Mouse (Mus musculus) neural tube, embryonic 15.5 days (tissue): ENCODE measurements around the gene Efl1. TPM values are rescaled to one million over a fixed set of nuclear protein-coding genes. Genes with fewer than 3 reads are reported as not detected.

ENCODE experiments used
- ATAC-seq: fragments of 200-750 bp; cut with Nextera tagmentation; 2 replicates; pipeline ENCODE4 v1.8.0; 2017; ENCODE audit warnings: mild to moderate bottlenecking, moderate TSS enrichment, moderate library complexity; ENCODE audit not compliant: low FRiP score
- H3K27ac ChIP-seq: fragments of 300-500 bp; sonication (generic); replicated peaks from 2 replicates; pipeline ENCODE4 v1.5.1; 2015; ENCODE audit warnings: mild to moderate bottlenecking, inconsistent platforms
- H3K27me3 ChIP-seq: fragments of 300-500 bp; sonication (generic); replicated peaks from 2 replicates; pipeline ENCODE4 v1.6.1; 2015; ENCODE audit warnings: inconsistent platforms
- H3K36me3 ChIP-seq: fragments of 300-500 bp; sonication (generic); 2 replicates; pipeline ENCODE4 v1.6.1; 2015; ENCODE audit warnings: inconsistent platforms
- H3K4me1 ChIP-seq: fragments of 300-500 bp; sonication (generic); 2 replicates; pipeline ENCODE4 v1.6.1; 2015; ENCODE audit warnings: inconsistent platforms
- H3K4me2 ChIP-seq: fragments of 300-500 bp; sonication (generic); 2 replicates; pipeline ENCODE4 v1.6.1; 2015; ENCODE audit warnings: inconsistent platforms, mild to moderate bottlenecking, moderate library complexity
- H3K4me3 ChIP-seq: fragments of 300-500 bp; sonication (generic); replicated peaks from 2 replicates; pipeline ENCODE4 v1.5.1; 2015; ENCODE audit warnings: mild to moderate bottlenecking, inconsistent platforms
- H3K9ac ChIP-seq: fragments of 300-500 bp; sonication (generic); replicated peaks from 2 replicates; pipeline ENCODE4 v1.6.1; 2015; ENCODE audit warnings: mild to moderate bottlenecking, inconsistent platforms
- H3K9me3 ChIP-seq: fragments of 300-500 bp; sonication (generic); replicated peaks from 2 replicates; pipeline ENCODE4 v1.6.1; 2016; ENCODE audit warnings: inconsistent platforms
- WGBS: fragments of 180-500 bp; shearing (Covaris S2); methylation state at CpG from one replicate; pipeline ENCODE4 v1.1.7; 2015; ENCODE audit warnings: mixed read lengths; 5-methylcytosine and 5-hydroxymethylcytosine counted together
- polyA plus RNA-seq: library from polyadenylated mRNA; unstranded; fragments of >200 nt; fragmentation: Nextera tagmentation; extraction: Ambion mirVana; gene quantifications from 2 replicates; pipeline ENCODE4 v1.2.1, GENCODE M21; 2015

Efl1 gene
- polyA plus RNA-seq, 1 experiment from 2014 or later, result 21.1 TPM

DNA sequence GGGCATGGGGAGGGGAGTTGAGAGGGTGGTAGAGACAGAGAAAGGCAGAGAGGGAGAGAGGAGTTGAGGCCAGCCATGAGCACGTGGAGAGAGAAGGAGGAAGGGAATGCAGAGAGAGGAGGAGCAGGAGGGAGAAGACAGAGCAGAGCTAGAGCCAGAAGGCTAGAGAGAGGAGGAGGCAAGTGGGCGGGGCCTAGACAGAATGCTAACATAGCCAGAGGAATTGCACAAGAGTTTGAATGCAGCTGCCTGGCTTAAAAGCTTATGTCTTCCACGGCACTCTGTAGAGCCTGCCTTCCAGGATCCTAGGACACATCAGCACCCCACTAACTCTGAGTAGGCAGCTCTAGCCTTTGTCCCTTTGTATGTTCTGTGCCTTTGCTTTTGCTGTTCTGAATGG, 40.3 kb downstream of the Efl1 start:
- Histone ChIP-seq H3K9me3 (no peaks in the 10 kb centered on the region), H3K36me3 (peaks cover 48% of the 10 kb centered on the region), H3K9ac (no peak overlapping the region), H3K27me3 (no peaks in the 10 kb centered on the region), H3K27ac (no peak overlapping the region), H3K4me2 (no peak overlapping the region), H3K4me1 (no peaks in the 10 kb centered on the region), H3K4me3 (no peak overlapping the region)
- ATAC-seq, result peak; percentile 61; the same call in 1 of the 2 replicates
- 44% methylated on average over 3 of the region's 3 CpGs for WGBS

DNA sequence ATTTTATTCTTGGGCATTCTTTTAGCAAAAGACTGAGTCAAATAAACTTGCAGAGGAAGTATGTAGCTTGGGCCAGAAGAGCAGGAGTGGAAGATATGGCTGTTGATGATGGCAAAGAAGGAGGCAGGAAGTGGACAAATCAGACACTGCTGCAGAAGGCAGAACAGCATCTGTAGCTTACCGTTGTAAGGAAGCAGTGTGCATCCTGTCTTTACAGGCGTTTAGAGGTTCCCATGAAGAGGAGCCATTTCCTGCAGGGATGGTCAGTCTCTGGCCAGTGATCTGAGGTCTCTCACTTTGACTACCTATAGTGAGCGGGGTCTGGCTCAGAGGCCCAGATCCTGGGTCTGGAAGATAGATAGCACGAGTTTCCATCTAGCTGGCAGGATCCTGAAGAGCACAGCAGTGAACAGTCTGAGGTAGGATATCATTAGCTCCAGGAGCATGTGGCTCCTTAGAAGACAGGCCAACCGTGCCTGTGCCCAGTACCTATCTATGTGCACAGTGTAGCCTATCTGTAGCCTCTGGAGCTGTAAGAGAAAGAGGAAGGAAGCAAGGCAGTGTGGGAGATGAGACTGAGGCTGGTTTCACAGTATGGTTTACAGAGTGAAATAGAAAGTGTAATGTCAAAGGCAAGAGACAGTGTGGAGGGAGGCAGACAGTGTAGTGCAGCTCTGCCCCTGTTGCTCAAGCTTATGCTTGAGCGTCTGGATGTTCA, 42.8 kb downstream of the Efl1 start:
- Histone ChIP-seq H3K4me1 (no peaks in the 10 kb centered on the region), H3K36me3 (peaks cover 51% of the 10 kb centered on the region), H3K4me3 (no peak overlapping the region), H3K4me2 (no peak overlapping the region), H3K9ac (no peak overlapping the region), H3K27me3 (no peaks in the 10 kb centered on the region), H3K9me3 (no peaks in the 10 kb centered on the region), H3K27ac (no peak overlapping the region)
- ATAC-seq, result no peak
- WGBS, result 87% methylated on average over 6 of the region's 6 CpGs

DNA sequence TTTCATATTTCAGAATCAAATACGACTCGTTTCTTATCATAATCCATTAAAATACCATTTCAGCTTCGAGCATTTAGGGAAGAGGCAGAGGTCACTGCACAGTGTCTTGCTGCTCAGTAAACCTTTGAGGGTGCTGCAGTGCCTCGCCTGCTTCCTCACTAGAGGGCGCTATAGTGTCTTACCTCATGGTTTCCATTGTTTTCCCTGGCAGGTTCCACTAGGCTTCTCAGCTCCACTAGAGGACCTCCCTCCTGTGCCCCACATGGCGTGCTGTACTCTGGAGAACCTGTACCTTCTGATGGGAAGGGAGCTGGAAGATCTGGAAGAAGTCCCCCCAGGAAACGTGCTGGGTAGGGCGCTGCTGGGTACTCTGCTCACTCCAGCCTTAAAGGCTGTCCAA, 49.3 kb downstream of the Efl1 start:
- Histone ChIP-seq H3K4me2 (no peak overlapping the region), H3K9me3 (no peaks in the 10 kb centered on the region), H3K4me3 (no peak overlapping the region), H3K27me3 (no peaks in the 10 kb centered on the region), H3K4me1 (no peaks in the 10 kb centered on the region), H3K27ac (no peak overlapping the region), H3K9ac (no peak overlapping the region), H3K36me3 (peaks cover 43% of the 10 kb centered on the region)
- WGBS, result 80% methylated on average over 8 of the region's 8 CpGs
- no peak for ATAC-seq

DNA sequence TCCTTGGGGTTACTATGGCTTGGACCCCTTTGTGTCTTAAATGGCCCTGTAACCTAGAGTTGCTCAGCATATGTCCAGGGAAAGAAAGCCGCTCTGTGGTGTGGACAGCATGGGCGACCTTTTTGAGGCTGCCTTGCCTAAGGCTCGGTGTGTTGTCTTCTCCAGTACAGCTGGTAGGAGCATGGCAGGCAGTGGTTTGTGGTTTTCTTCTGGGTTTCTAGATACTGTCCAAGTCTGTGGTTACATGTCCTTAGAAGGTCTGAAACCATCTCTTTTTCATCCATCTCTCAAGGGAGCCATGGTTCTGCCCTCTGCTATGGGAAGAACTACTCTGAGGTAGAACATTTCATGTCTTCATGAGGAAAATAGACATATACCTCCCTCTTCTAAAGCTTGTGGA, 50.6 kb downstream of the Efl1 start:
- Histone ChIP-seq H3K27ac (no peak overlapping the region), H3K36me3 (peaks cover 30% of the 10 kb centered on the region), H3K4me3 (no peak overlapping the region)

DNA sequence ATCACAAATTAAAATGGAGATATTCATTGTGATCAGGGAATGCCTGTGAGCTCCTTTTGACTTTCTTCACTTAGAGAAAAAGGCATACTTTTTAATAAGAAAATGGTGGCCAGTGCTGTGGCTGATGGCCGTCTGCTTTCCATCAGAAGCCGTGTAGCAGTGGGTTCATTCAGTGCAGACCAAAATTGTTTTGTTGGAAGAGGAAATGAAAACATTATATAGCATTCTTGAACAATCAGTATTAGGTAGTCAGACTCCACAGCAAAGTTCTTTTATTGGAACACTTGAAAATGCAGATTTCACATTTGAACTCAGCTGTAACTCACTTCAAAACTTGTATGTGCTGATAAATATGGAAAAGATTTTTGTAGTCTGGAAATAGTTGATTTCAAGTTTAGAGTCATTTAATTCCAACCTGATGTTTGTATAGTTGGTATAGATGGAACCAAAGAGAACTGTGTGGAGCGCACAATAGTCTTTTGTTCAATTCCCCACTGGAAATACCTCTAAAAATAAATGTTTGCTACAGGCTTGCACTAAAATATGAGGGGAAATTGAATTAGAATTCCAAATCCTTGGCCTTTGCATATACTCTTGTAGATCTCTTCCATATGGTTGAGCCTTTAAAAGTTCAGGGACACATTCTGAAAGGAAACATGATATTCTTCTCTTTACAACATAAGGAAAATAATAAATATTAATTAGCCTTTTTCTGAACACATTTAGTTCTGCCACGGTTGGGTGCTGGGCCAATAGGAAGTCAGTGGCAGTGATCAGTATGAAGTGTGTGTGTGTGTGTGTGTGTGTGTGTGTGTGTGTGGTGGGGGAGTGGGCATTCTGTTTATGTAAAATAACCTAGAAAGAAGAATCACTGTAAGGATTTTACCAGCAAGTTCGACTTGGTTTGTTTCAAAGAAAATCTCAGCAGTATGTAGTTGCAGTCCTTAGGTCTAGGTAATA, 54.2 kb downstream of the Efl1 start:
- H3K36me3 ChIP-seq, result peaks cover 12% of the 10 kb centered on the region
- H3K4me1 ChIP-seq, result no peaks in the 10 kb centered on the region
- no peak overlapping the region for H3K4me2 ChIP-seq
- H3K9ac ChIP-seq, result no peak overlapping the region
- 77% methylated on average over 5 of the region's 5 CpGs for WGBS
- no peak overlapping the region for H3K27ac ChIP-seq
- H3K27me3 ChIP-seq, result no peaks in the 10 kb centered on the region
- H3K4me3 ChIP-seq, result no peak overlapping the region
- ATAC-seq, result no peak
- H3K9me3 ChIP-seq, result no peaks in the 10 kb centered on the region

More for the DNA sequence above, 50.6 kb downstream of the Efl1 start:
- no peak overlapping the region for H3K9ac ChIP-seq
- ATAC-seq, result no peak
- no peak overlapping the region for H3K4me2 ChIP-seq
- H3K4me1 ChIP-seq, result no peaks in the 10 kb centered on the region
- no peaks in the 10 kb centered on the region for H3K27me3 ChIP-seq
- H3K9me3 ChIP-seq, result no peaks in the 10 kb centered on the region
- 92% methylated on average over 3 of the region's 3 CpGs for WGBS

DNA sequence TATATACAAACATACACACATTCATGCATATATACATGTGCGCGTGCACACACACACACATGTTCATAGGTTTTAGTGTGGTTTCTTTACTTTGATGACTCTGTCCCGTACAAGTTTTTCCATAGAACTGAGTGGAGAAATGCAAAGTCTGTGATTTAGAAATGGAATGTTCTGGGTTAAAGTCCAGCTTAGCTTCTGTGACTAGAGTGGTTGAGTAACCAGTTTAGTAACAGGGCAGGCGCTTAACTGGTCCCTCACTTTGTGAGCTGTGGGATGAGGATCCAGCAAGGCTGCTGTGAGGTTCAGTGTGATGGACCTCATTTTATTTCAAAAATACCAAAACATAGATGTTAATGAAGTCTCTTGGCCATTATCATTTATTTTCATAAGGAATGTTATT, 60.8 kb downstream of the Efl1 start:
- Histone ChIP-seq H3K27me3 (no peaks in the 10 kb centered on the region), H3K9me3 (no peaks in the 10 kb centered on the region), H3K4me3 (no peak overlapping the region), H3K4me2 (no peak overlapping the region), H3K4me1 (no peaks in the 10 kb centered on the region), H3K36me3 (no peaks in the 10 kb centered on the region; the same call in 1 of the 2 replicates), H3K9ac (no peak overlapping the region), H3K27ac (no peak overlapping the region)
- ATAC-seq, result no peak
- 99% methylated on average over 4 of the region's 4 CpGs for WGBS

DNA sequence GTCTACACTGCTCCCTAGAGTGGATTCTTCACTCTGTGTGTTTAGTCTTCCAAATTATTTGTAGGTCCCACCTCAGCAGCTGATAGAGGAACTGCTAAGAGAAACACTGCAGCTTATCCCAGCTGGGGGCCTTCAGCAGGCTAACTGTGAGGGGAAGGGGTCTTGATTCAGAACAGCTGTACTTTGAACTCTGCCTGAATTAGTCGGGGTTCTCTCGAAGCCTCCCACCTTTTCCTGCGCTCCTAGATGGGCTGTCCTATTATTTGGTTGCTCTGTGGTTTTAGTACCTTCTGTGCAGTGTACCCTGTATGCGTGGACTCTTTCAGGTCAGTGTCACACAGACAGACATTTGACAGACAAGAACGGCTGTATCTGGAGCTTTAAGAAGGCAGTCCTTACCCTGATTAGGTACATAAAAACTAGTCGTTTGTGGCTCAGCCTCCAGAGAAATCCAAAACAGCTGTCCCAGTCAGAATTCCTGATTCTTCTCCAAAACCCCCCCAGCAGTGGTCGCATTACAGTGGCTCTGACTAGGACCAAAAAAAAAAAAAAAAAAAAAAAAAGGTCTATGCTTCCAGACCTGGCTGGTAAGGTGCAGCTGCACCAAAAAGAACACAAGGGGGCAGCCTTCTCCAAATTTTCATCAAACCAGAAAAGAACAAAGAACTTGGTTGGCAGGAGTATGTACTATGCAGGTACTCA, 66.9 kb downstream of the Efl1 start:
- Histone ChIP-seq H3K4me3 (no peak overlapping the region), H3K36me3 (no peaks in the 10 kb centered on the region), H3K27me3 (no peaks in the 10 kb centered on the region), H3K27ac (peak overlapping the region; percentile 78), H3K9me3 (no peaks in the 10 kb centered on the region), H3K4me2 (peak overlapping the region; percentile 31), H3K4me1 (peaks cover 22% of the 10 kb centered on the region), H3K9ac (0 out of 2 replicates have a peak overlapping the region, but pooled peaks have one; percentile 23)
- ATAC-seq, result peak; percentile 91
- 37% methylated on average over 7 of the region's 7 CpGs for WGBS

DNA sequence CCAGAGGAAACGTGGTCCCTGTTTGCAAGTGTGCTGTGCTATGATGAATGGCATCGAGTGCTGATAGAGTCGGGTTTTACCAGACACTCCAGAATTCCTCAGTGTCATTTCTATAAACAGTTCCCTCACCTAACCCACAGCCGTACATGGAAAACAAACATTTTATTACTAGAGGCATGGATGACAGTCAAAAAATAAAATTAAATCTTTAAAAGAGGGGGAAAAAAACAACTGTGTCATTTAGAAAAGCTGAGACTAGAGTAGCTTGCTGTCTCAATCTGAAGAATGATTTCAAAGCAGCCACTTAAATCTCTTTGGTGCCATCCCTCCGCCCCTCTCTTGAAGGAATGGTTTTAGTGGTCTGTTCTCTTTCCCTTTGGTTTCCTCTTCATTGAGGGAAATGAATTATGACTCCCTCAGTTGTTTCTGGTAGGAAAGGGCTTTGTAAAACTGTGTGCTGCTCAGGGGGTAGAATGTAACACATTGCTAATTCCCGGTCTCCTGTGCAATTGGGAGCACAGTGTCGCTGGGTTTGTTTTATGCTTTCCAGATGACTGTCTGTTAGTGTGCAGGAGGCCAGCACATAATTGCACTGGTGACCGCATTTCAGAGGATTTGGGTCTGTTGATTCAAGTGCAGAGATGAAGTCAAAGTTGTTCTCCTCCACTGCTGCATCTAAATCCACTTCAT, 67.6 kb downstream of the Efl1 start:
- peaks cover 22% of the 10 kb centered on the region for H3K4me1 ChIP-seq
- peak overlapping the region; percentile 31 for H3K4me2 ChIP-seq
- WGBS, result 10% methylated on average over 8 of the region's 8 CpGs

DNA sequence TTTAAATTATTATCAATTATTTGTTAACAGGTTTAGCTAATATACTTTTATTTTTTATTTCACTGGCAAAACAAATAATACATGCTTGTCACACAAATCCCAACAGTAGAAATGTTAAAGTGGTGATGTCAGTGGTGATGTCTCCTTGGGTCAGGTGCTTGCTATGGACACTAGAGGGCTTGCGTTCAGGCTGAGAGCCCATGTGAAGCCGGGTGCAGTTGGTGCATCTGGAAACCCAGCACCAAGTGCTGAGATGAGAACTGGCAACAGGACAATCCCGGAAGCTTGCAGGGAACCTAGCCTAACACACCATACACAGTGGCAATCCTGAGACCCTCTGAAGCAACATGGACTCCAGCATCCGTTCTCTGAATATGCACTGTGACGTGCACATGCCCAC, 70.9 kb downstream of the Efl1 start:
- no peak overlapping the region for H3K4me2 ChIP-seq
- no peak overlapping the region for H3K27ac ChIP-seq
- no peaks in the 10 kb centered on the region for H3K27me3 ChIP-seq
- H3K9ac ChIP-seq, result no peak overlapping the region
- no peaks in the 10 kb centered on the region for H3K36me3 ChIP-seq
- 0 out of 2 replicates have a peak, but pooled peaks have one; percentile 13 for ATAC-seq
- H3K4me3 ChIP-seq, result no peak overlapping the region
- WGBS, result 65% methylated on average over 5 of the region's 5 CpGs
- H3K4me1 ChIP-seq, result peaks cover 22% of the 10 kb centered on the region
- no peaks in the 10 kb centered on the region for H3K9me3 ChIP-seq

More for the DNA sequence above, 67.6 kb downstream of the Efl1 start:
- Histone ChIP-seq H3K27me3 (no peaks in the 10 kb centered on the region), H3K27ac (peak overlapping the region; percentile 78), H3K9ac (peak overlapping the region; percentile 26; the same call in 1 of the 2 replicates), H3K9me3 (no peaks in the 10 kb centered on the region), H3K36me3 (no peaks in the 10 kb centered on the region), H3K4me3 (no peak overlapping the region)
- ATAC-seq, result peak; percentile 61

DNA sequence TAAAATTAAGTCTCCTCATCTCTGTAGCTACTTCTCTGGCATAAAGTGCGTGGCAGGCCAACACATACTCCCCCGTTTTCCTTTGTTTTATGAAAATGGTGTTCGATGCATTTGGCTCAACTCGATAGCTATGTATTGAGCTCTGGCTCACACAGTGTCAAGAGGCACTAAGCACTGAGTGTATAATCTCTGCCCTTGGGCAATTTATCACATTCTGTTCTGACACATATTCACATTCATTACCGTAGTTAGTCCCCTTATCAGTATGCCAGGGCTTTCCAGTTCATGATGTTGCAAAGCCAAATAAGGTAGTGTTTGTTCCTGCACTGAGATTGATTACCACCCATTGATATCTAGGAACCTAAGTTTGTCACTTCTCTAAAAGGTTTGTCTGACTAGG, 71.3 kb downstream of the Efl1 start:
- WGBS, result 65% methylated on average over 5 of the region's 5 CpGs
- Histone ChIP-seq H3K4me1 (peaks cover 22% of the 10 kb centered on the region), H3K27ac (no peak overlapping the region), H3K36me3 (no peaks in the 10 kb centered on the region), H3K9me3 (no peaks in the 10 kb centered on the region), H3K9ac (no peak overlapping the region), H3K4me2 (no peak overlapping the region), H3K4me3 (no peak overlapping the region), H3K27me3 (no peaks in the 10 kb centered on the region)
- no peak for ATAC-seq

DNA sequence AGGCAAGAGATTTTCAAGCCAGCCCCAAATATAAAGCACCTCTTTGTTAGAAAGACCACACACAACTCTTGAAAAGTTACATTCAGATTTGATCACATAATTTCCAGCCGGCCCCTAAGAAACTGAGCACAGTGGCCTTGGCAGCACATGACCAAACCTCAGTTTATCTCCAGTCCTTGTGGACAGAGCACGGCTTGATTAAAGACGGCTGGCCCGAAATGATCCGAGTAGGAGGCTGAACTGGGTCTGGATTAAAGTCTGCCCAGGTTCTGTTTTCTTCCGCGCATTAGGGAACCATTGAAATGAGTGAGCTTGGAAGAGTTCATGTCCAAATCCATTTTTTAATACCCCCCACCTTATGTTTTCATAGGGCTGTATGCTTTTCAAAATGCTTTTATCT, 72.1 kb downstream of the Efl1 start:
- no peak overlapping the region for H3K9ac ChIP-seq
- ATAC-seq, result no peak
- H3K4me1 ChIP-seq, result peaks cover 14% of the 10 kb centered on the region
- no peaks in the 10 kb centered on the region for H3K36me3 ChIP-seq
- no peak overlapping the region for H3K4me3 ChIP-seq
- no peaks in the 10 kb centered on the region for H3K9me3 ChIP-seq
- no peak overlapping the region for H3K27ac ChIP-seq
- no peak overlapping the region for H3K4me2 ChIP-seq
- 81% methylated on average over 7 of the region's 7 CpGs for WGBS
- no peaks in the 10 kb centered on the region for H3K27me3 ChIP-seq
